Mouse (Mus musculus) G1E (cell line): ENCODE data around the gene Dnah2.

Experiments used
- CTCF ChIP-seq: IDR thresholded peaks from 2 replicates; pipeline ENCODE4 v1.5.1; 2012; ENCODE audit warnings: low read depth, low read length, inconsistent platforms, mixed read lengths
- POLR2AphosphoS5 ChIP-seq: IDR thresholded peaks from 2 replicates; pipeline ENCODE4 v1.6.1; 2012; ENCODE audit warnings: low read depth, low read length, inconsistent platforms; ENCODE audit not compliant: insufficient replicate concordance

GRCm38 (mm10) chr11:69501555-69501954 is 47.4 kb downstream of the Dnah2 start:
- TF ChIP-seq CTCF = no peak
- no peak for TF ChIP-seq POLR2AphosphoS5
